Mouse (Mus musculus) forebrain, embryonic 13.5 days (tissue): ENCODE results near the gene Layn. TPM values are rescaled to one million over a fixed set of nuclear protein-coding genes. Genes with fewer than 3 reads are reported as not detected.
A peak's percentile ranks its signal among the peaks of the same experiment; 100 is the strongest.

ENCODE experiments used
- ATAC-seq: fragments of 200-750 bp; cut with Nextera tagmentation; 2 replicates; pipeline ENCODE4 v1.8.0; 2017
- H3K27ac ChIP-seq: fragments of 300-500 bp; sonication (generic); 2 replicates; pipeline ENCODE4 v1.5.1; 2015; ENCODE audit warnings: inconsistent platforms, mild to moderate bottlenecking, moderate library complexity
- H3K27me3 ChIP-seq: fragments of 300-500 bp; sonication (generic); 2 replicates; pipeline ENCODE4 v1.6.1; 2015; ENCODE audit warnings: mild to moderate bottlenecking, inconsistent platforms
- H3K36me3 ChIP-seq: fragments of 300-500 bp; sonication (generic); 2 replicates; pipeline ENCODE4 v1.6.1; 2015; ENCODE audit warnings: mild to moderate bottlenecking, inconsistent platforms; ENCODE audit not compliant: poor library complexity, severe bottlenecking
- H3K4me1 ChIP-seq: fragments of 300-500 bp; sonication (generic); 2 replicates; pipeline ENCODE4 v1.6.1; 2015; ENCODE audit warnings: inconsistent platforms
- H3K4me2 ChIP-seq: fragments of 300-500 bp; sonication (generic); 2 replicates; pipeline ENCODE4 v1.6.1; 2015; ENCODE audit warnings: inconsistent platforms, mild to moderate bottlenecking, moderate library complexity
- H3K4me3 ChIP-seq: fragments of 300-500 bp; sonication (generic); 2 replicates; pipeline ENCODE4 v1.5.1; 2015; ENCODE audit warnings: mild to moderate bottlenecking, inconsistent platforms
- H3K9ac ChIP-seq: fragments of 300-500 bp; sonication (generic); 2 replicates; pipeline ENCODE4 v1.6.1; 2015; ENCODE audit warnings: mild to moderate bottlenecking, inconsistent platforms
- H3K9me3 ChIP-seq: fragments of 300-500 bp; sonication (generic); replicated peaks from 2 replicates; pipeline ENCODE4 v1.6.1; 2016; ENCODE audit warnings: inconsistent platforms
- WGBS: fragments of 180-500 bp; shearing (Covaris S2); methylation state at CpG from one replicate; pipeline ENCODE4 v1.1.7; 2015; 5-methylcytosine and 5-hydroxymethylcytosine counted together
- polyA plus RNA-seq: library from polyadenylated mRNA; unstranded; fragments of >200 nt; fragmentation: Nextera tagmentation; extraction: Ambion mirVana; gene quantifications from 2 replicates; pipeline ENCODE4 v1.2.1, GENCODE M21; 2015

The Layn gene
- polyA plus RNA-seq, 1 experiment from 2014 or later, result 1.2 TPM

GRCm38 (mm10) chr9:51026952-51027351 lies 49.9 kb downstream of the Layn start:
- no peaks in the 10 kb centered on the region for H3K4me1 ChIP-seq
- 84% methylated on average over 1 of the region's 1 CpGs for WGBS
- H3K27me3 ChIP-seq, result no peaks in the 10 kb centered on the region
- ATAC-seq, result no peak
- no peaks in the 10 kb centered on the region for H3K9me3 ChIP-seq
- H3K27ac ChIP-seq, result no peak overlapping the region
- no peak overlapping the region for H3K9ac ChIP-seq
- H3K4me3 ChIP-seq, result no peak overlapping the region
- no peak overlapping the region for H3K4me2 ChIP-seq
- no peaks in the 10 kb centered on the region for H3K36me3 ChIP-seq

GRCm38 (mm10) chr9:51021123-51021795 lies 55.6 kb downstream of the Layn start:
- Histone ChIP-seq H3K4me3 (no peak overlapping the region), H3K4me1 (no peaks in the 10 kb centered on the region), H3K27ac (no peak overlapping the region), H3K9me3 (no peaks in the 10 kb centered on the region), H3K27me3 (no peaks in the 10 kb centered on the region), H3K4me2 (no peak overlapping the region), H3K9ac (no peak overlapping the region), H3K36me3 (no peaks in the 10 kb centered on the region)
- WGBS, result 90% methylated on average over 4 of the region's 4 CpGs
- no peak for ATAC-seq

GRCm38 (mm10) chr9:51020351-51020750 lies 56.5 kb downstream of the Layn start:
- no peak overlapping the region for H3K4me2 ChIP-seq
- no peaks in the 10 kb centered on the region for H3K27me3 ChIP-seq
- H3K9ac ChIP-seq, result no peak overlapping the region
- no peak overlapping the region for H3K27ac ChIP-seq
- no peak for ATAC-seq
- H3K4me1 ChIP-seq, result no peaks in the 10 kb centered on the region
- H3K4me3 ChIP-seq, result no peak overlapping the region
- WGBS, result 81% methylated on average over 3 of the region's 3 CpGs
- H3K9me3 ChIP-seq, result no peaks in the 10 kb centered on the region
- no peaks in the 10 kb centered on the region for H3K36me3 ChIP-seq

- H3K36me3 ChIP-seq, result no peaks in the 10 kb centered on the region
- ATAC-seq, result no peak
- H3K27ac ChIP-seq, result no peak overlapping the region
- H3K9me3 ChIP-seq, result no peaks in the 10 kb centered on the region
- no peak overlapping the region for H3K4me3 ChIP-seq
- H3K9ac ChIP-seq, result no peak overlapping the region
- 83% methylated on average over 7 of the region's 7 CpGs for WGBS
- H3K27me3 ChIP-seq, result no peaks in the 10 kb centered on the region
- no peaks in the 10 kb centered on the region for H3K4me1 ChIP-seq
- H3K4me2 ChIP-seq, result no peak overlapping the region
Observed at GRCm38 (mm10) chr9:51019670-51020069, 57.2 kb downstream of the Layn start.

GRCm38 (mm10) chr9:51015732-51016131 lies 61.2 kb downstream of the Layn start:
- Histone ChIP-seq H3K9me3 (no peaks in the 10 kb centered on the region), H3K9ac (no peak overlapping the region), H3K27me3 (0 out of 2 replicates have a peak, but pooled peaks cover 3% of the 10 kb centered on the region), H3K36me3 (no peaks in the 10 kb centered on the region), H3K4me2 (no peak overlapping the region), H3K27ac (no peak overlapping the region), H3K4me3 (no peak overlapping the region), H3K4me1 (no peaks in the 10 kb centered on the region)
- ATAC-seq, result no peak
- WGBS, result 60% methylated on average over 4 of the region's 4 CpGs

GRCm38 (mm10) chr9:51013644-51014043 lies 63.2 kb downstream of the Layn start:
- Histone ChIP-seq H3K27me3 (0 out of 2 replicates have a peak, but pooled peaks cover 3% of the 10 kb centered on the region), H3K4me3 (no peak overlapping the region), H3K27ac (no peak overlapping the region), H3K9ac (no peak overlapping the region), H3K36me3 (no peaks in the 10 kb centered on the region), H3K4me2 (no peak overlapping the region), H3K9me3 (no peaks in the 10 kb centered on the region), H3K4me1 (peaks cover 4% of the 10 kb centered on the region)
- WGBS, result 89% methylated on average over 1 of the region's 1 CpGs
- no peak for ATAC-seq

- H3K9ac ChIP-seq, result peak overlapping the region; percentile 55
- H3K4me1 ChIP-seq, result peaks cover 17% of the 10 kb centered on the region
- ATAC-seq, result no peak
- 1% methylated on average over 6 of the region's 6 CpGs for WGBS
- H3K27ac ChIP-seq, result no peak overlapping the region
- peak overlapping the region; percentile 85 for H3K4me3 ChIP-seq
- H3K9me3 ChIP-seq, result no peaks in the 10 kb centered on the region
- H3K4me2 ChIP-seq, result peak overlapping the region; percentile 86
- H3K36me3 ChIP-seq, result no peaks in the 10 kb centered on the region
- H3K27me3 ChIP-seq, result 0 out of 2 replicates have a peak, but pooled peaks cover 3% of the 10 kb centered on the region
Observed at GRCm38 (mm10) chr9:51009656-51009950, 67.3 kb downstream of the Layn start.

GRCm38 (mm10) chr9:51008841-51009655 lies 67.8 kb downstream of the Layn start, which contains the start of gene Sik2:
Sik2 (minus strand) TSS chr9:51009073.
- Histone ChIP-seq H3K36me3 (no peaks in the 10 kb centered on the region), H3K9ac (peak within 1 kb of the TSS; percentile 89), H3K27me3 (0 out of 2 replicates have a peak, but pooled peaks cover 3% of the 10 kb centered on the region), H3K4me2 (peak within 1 kb of the TSS; percentile 86), H3K9me3 (no peaks in the 10 kb centered on the region), H3K27ac (peak within 1 kb of the TSS; percentile 78), H3K4me3 (peak within 1 kb of the TSS; percentile 85), H3K4me1 (peaks cover 17% of the 10 kb centered on the region)
- ATAC-seq, result peak; percentile 97
- WGBS, result under 1% methylated on average over 48 of the region's 85 CpGs

- under 1% methylated on average over 61 of the region's 65 CpGs for WGBS
- peak overlapping the region; percentile 85 for H3K4me3 ChIP-seq
- H3K4me2 ChIP-seq, result peak overlapping the region; percentile 86
- H3K36me3 ChIP-seq, result no peaks in the 10 kb centered on the region
- ATAC-seq, result peak; percentile 31
- no peaks in the 10 kb centered on the region for H3K9me3 ChIP-seq
- H3K9ac ChIP-seq, result peak overlapping the region; percentile 89
- 0 out of 2 replicates have a peak, but pooled peaks cover 3% of the 10 kb centered on the region for H3K27me3 ChIP-seq
- H3K27ac ChIP-seq, result peak overlapping the region; percentile 78
- H3K4me1 ChIP-seq, result peaks cover 17% of the 10 kb centered on the region
Observed at GRCm38 (mm10) chr9:51008068-51008840, 68.6 kb downstream of the Layn start.

GRCm38 (mm10) chr9:51007726-51008067 lies 69.2 kb downstream of the Layn start:
- Histone ChIP-seq H3K36me3 (no peaks in the 10 kb centered on the region), H3K4me2 (peak overlapping the region; percentile 86), H3K4me1 (peaks cover 17% of the 10 kb centered on the region), H3K4me3 (peak overlapping the region; percentile 85), H3K9ac (peak overlapping the region; percentile 89), H3K9me3 (no peaks in the 10 kb centered on the region), H3K27me3 (0 out of 2 replicates have a peak, but pooled peaks cover 3% of the 10 kb centered on the region), H3K27ac (0 out of 2 replicates have a peak overlapping the region, but pooled peaks have one; percentile 78)
- ATAC-seq, result no peak
- 8% methylated on average over 10 of the region's 10 CpGs for WGBS

- no peaks in the 10 kb centered on the region for H3K36me3 ChIP-seq
- no peak for ATAC-seq
- no peak overlapping the region for H3K4me3 ChIP-seq
- peak overlapping the region; percentile 27; the same call in 1 of the 2 replicates for H3K4me2 ChIP-seq
- peaks cover 17% of the 10 kb centered on the region for H3K4me1 ChIP-seq
- no peaks in the 10 kb centered on the region for H3K9me3 ChIP-seq
- 4% methylated on average over 4 of the region's 4 CpGs for WGBS
- H3K27me3 ChIP-seq, result 0 out of 2 replicates have a peak, but pooled peaks cover 3% of the 10 kb centered on the region
- no peak overlapping the region for H3K9ac ChIP-seq
- H3K27ac ChIP-seq, result no peak overlapping the region
Observed at GRCm38 (mm10) chr9:51006846-51007245, 70.0 kb downstream of the Layn start.
